Mouse (Mus musculus) MEL (cell line): ENCODE measurements around the gene Qtrt1. TPM values are rescaled to one million over a fixed set of nuclear protein-coding genes. Genes with fewer than 3 reads are reported as not detected.

Experiments used
- DNase-seq: peaks from one replicate; pipeline ENCODE4 v3.0.0; 2011; ENCODE audit warnings: low read depth, low spot score
- H3K27ac ChIP-seq: 2 replicates; pipeline ENCODE4 v1.5.1; 2012; ENCODE audit warnings: low read depth, mild to moderate bottlenecking, control low read depth, low read length, moderate library complexity; ENCODE audit not compliant: control insufficient read depth
- H3K27me3 ChIP-seq, 2 experiments: fragments of 150-350 bp in 1 of 2; sonication (generic) in 1 of 2; 2 replicates each; pipeline ENCODE4 v1.6.1; 2012; ENCODE audit warnings: low read length in 2 of 2, mild to moderate bottlenecking in 2 of 2, improper control_type of control experiment in 1 of 2, moderate library complexity in 1 of 2; ENCODE audit not compliant: insufficient read depth in 2 of 2, control insufficient read depth in 1 of 2
- H3K36me3 ChIP-seq, 2 experiments: 2 replicates each; pipeline ENCODE4 v1.6.1; 2012 to 2014; ENCODE audit warnings: low read length in 2 of 2, improper control_type of control experiment in 1 of 2, inconsistent platforms in 1 of 2, mild to moderate bottlenecking in 1 of 2; ENCODE audit not compliant: insufficient read depth in 2 of 2, control insufficient read depth in 1 of 2
- H3K4me1 ChIP-seq, 2 experiments: fragments of 150-350 bp in 1 of 2; sonication (generic) in 1 of 2; 2 replicates each; pipeline ENCODE4 v1.6.1; 2012; ENCODE audit warnings: low read length in 2 of 2, improper control_type of control experiment in 1 of 2, mild to moderate bottlenecking in 1 of 2; ENCODE audit not compliant: insufficient read depth in 2 of 2, control insufficient read depth in 1 of 2
- H3K4me3 ChIP-seq, 2 experiments: fragments of 150-350 bp in 1 of 2; sonication (generic) in 1 of 2; 2 replicates each; pipeline ENCODE4 v1.5.1; 2012; ENCODE audit warnings: low read depth in 2 of 2, low read length in 2 of 2, mild to moderate bottlenecking in 2 of 2, moderate library complexity in 2 of 2, control low read depth in 1 of 2, improper control_type of control experiment in 1 of 2; ENCODE audit not compliant: control insufficient read depth in 1 of 2, insufficient read depth in 1 of 2
- H3K79me2 ChIP-seq: 2 replicates; pipeline ENCODE4 v1.6.1; 2012; ENCODE audit warnings: mild to moderate bottlenecking, low read length, moderate library complexity; ENCODE audit not compliant: control insufficient read depth, poor library complexity, insufficient read depth
- H3K9ac ChIP-seq: 2 replicates; pipeline ENCODE4 v1.6.1; 2012; ENCODE audit warnings: low read depth, mild to moderate bottlenecking, control low read depth, low read length, moderate library complexity; ENCODE audit not compliant: control insufficient read depth, poor library complexity, severe bottlenecking
- H3K9me3 ChIP-seq: fragments of 150-350 bp; sonication (generic); replicated peaks from 2 replicates; pipeline ENCODE4 v1.6.1; 2012; ENCODE audit warnings: mild to moderate bottlenecking, low read length, improper control_type of control experiment, moderate library complexity; ENCODE audit not compliant: insufficient read depth
- BHLHE40 ChIP-seq: IDR thresholded peaks from 2 replicates; pipeline ENCODE4 v1.6.1; 2012; ENCODE audit warnings: low read depth, mild to moderate bottlenecking, inconsistent platforms, low read length, improper control_type of control experiment, borderline replicate concordance
- CHD2 ChIP-seq: IDR thresholded peaks from 2 replicates; pipeline ENCODE4 v1.6.1; 2011; ENCODE audit warnings: low read length, improper control_type of control experiment
- E2F4 ChIP-seq: IDR thresholded peaks from 2 replicates; pipeline ENCODE4 v1.6.1; 2011; ENCODE audit warnings: low read depth, low read length, improper control_type of control experiment, borderline replicate concordance
- ELF1 ChIP-seq: IDR thresholded peaks from 2 replicates; pipeline ENCODE4 v1.6.1; 2014; ENCODE audit warnings: low read depth, mild to moderate bottlenecking, inconsistent platforms, low read length, improper control_type of control experiment, moderate library complexity
- EP300 ChIP-seq, 2 experiments: IDR thresholded peaks; 2 replicates each; pipeline ENCODE4 v1.6.1; 2011; ENCODE audit warnings: improper control_type of control experiment in 2 of 2, low read length in 2 of 2, low read depth in 1 of 2, mild to moderate bottlenecking in 1 of 2
- ETS1 ChIP-seq: IDR thresholded peaks from 2 replicates; pipeline ENCODE4 v1.6.1; 2012; ENCODE audit warnings: low read depth, mild to moderate bottlenecking, inconsistent platforms, low read length, improper control_type of control experiment, moderate library complexity
- GATA1 ChIP-seq: IDR thresholded peaks from 2 replicates; pipeline ENCODE4 v1.6.1; 2011; ENCODE audit warnings: low read depth, low read length, improper control_type of control experiment
- KAT2A ChIP-seq: conservative IDR thresholded peaks from 2 replicates; pipeline ENCODE4 v1.6.1; 2012; ENCODE audit warnings: low read depth, low read length, improper control_type of control experiment, inconsistent platforms
- MAFK ChIP-seq: IDR thresholded peaks from 2 replicates; pipeline ENCODE4 v1.6.1; 2011; ENCODE audit warnings: low read depth, mild to moderate bottlenecking, low read length, improper control_type of control experiment, borderline replicate concordance
- MAX ChIP-seq: IDR thresholded peaks from 2 replicates; pipeline ENCODE4 v1.6.1; 2011; ENCODE audit warnings: low read length, improper control_type of control experiment
- MAZ ChIP-seq: IDR thresholded peaks from 2 replicates; pipeline ENCODE4 v1.6.1; 2012; ENCODE audit warnings: low read depth, mild to moderate bottlenecking, inconsistent platforms, low read length, improper control_type of control experiment
- MEF2A ChIP-seq: IDR thresholded peaks from 2 replicates; pipeline ENCODE4 v1.6.1; 2014; ENCODE audit warnings: low read depth, mild to moderate bottlenecking, inconsistent platforms, low read length, improper control_type of control experiment; ENCODE audit not compliant: poor library complexity, insufficient replicate concordance, severe bottlenecking; ENCODE audit errors: extremely low read depth
- MXI1 ChIP-seq: IDR thresholded peaks from 2 replicates; pipeline ENCODE4 v1.6.1; 2011; ENCODE audit warnings: mild to moderate bottlenecking, low read depth, low read length, improper control_type of control experiment
- NELFE ChIP-seq: IDR thresholded peaks from 2 replicates; pipeline ENCODE4 v1.6.1; 2011; ENCODE audit warnings: low read depth, low read length, improper control_type of control experiment
- NRF1 ChIP-seq: IDR thresholded peaks from 2 replicates; pipeline ENCODE4 v1.6.1; 2014; ENCODE audit warnings: low read depth, mild to moderate bottlenecking, inconsistent platforms, low read length, improper control_type of control experiment, moderate library complexity; ENCODE audit not compliant: poor library complexity, insufficient read depth, severe bottlenecking
- POLR2A ChIP-seq, 2 experiments: IDR thresholded peaks; 2 replicates each; pipeline ENCODE4 v1.6.1; 2011 to 2012; ENCODE audit warnings: low read length in 2 of 2, mild to moderate bottlenecking in 2 of 2, control low read depth in 1 of 2, improper control_type of control experiment in 1 of 2, low read depth in 1 of 2, moderate library complexity in 1 of 2; ENCODE audit not compliant: control insufficient read depth in 1 of 2, insufficient read depth in 1 of 2, poor library complexity in 1 of 2
- POLR2AphosphoS5 ChIP-seq: IDR thresholded peaks from 2 replicates; pipeline ENCODE4 v1.6.1; 2012; ENCODE audit warnings: low read depth, borderline replicate concordance, mild to moderate bottlenecking, inconsistent platforms, low read length, moderate library complexity, mixed read lengths
- RAD21 ChIP-seq: IDR thresholded peaks from 2 replicates; pipeline ENCODE4 v1.6.1; 2011; ENCODE audit warnings: mild to moderate bottlenecking, low read depth, low read length, improper control_type of control experiment
- SIN3A ChIP-seq: IDR thresholded peaks from 2 replicates; pipeline ENCODE4 v1.6.1; 2012; ENCODE audit warnings: low read length, improper control_type of control experiment, inconsistent platforms
- SMC3 ChIP-seq: IDR thresholded peaks from 2 replicates; pipeline ENCODE4 v1.6.1; 2011; ENCODE audit warnings: low read depth, low read length, improper control_type of control experiment
- TAL1 ChIP-seq: IDR thresholded peaks from 2 replicates; pipeline ENCODE4 v1.6.1; 2012; ENCODE audit warnings: mild to moderate bottlenecking, inconsistent platforms, low read length, moderate library complexity, mixed read lengths
- TBP ChIP-seq: IDR thresholded peaks from 2 replicates; pipeline ENCODE4 v1.8.0; 2011; ENCODE audit warnings: low read depth, low read length, improper control_type of control experiment
- TCF12 ChIP-seq: IDR thresholded peaks from 2 replicates; pipeline ENCODE4 v1.6.1; 2014; ENCODE audit warnings: low read depth, mild to moderate bottlenecking, inconsistent platforms, low read length, improper control_type of control experiment, moderate library complexity
- UBTF ChIP-seq: IDR thresholded peaks from 2 replicates; pipeline ENCODE4 v1.6.1; 2012; ENCODE audit warnings: low read depth, mild to moderate bottlenecking, inconsistent platforms, low read length, improper control_type of control experiment, moderate library complexity, borderline replicate concordance; ENCODE audit not compliant: insufficient read depth
- USF1 ChIP-seq: IDR thresholded peaks from 2 replicates; pipeline ENCODE4 v1.6.1; 2014; ENCODE audit warnings: low read depth, mild to moderate bottlenecking, inconsistent platforms, low read length, improper control_type of control experiment, moderate library complexity
- USF2 ChIP-seq, 2 experiments: IDR thresholded peaks; 2 replicates each; pipeline ENCODE4 v1.6.1; 2011 to 2012; ENCODE audit warnings: improper control_type of control experiment in 2 of 2, low read length in 2 of 2, borderline replicate concordance in 1 of 2, inconsistent platforms in 1 of 2, low read depth in 1 of 2, mild to moderate bottlenecking in 1 of 2; ENCODE audit not compliant: insufficient read depth in 1 of 2
- ZKSCAN1 ChIP-seq: IDR thresholded peaks from 2 replicates; pipeline ENCODE4 v1.6.1; 2012; ENCODE audit warnings: low read depth, mild to moderate bottlenecking, inconsistent platforms, low read length, improper control_type of control experiment, moderate library complexity
- ZMIZ1 ChIP-seq: IDR thresholded peaks from 2 replicates; pipeline ENCODE4 v1.6.1; 2012; ENCODE audit warnings: low read depth, mild to moderate bottlenecking, inconsistent platforms, low read length, improper control_type of control experiment, moderate library complexity
- polyA plus RNA-seq, 2 experiments: library from polyadenylated mRNA; stranded (reverse) in 1 of 2; unstranded in 1 of 2; fragments of >175 nt in 1 of 2; fragments of >200 nt in 1 of 2; gene quantifications; 2 replicates each; pipeline versions ENCODE4 v1.2.1 to v1.2.4; 2012; ENCODE audit warnings: low replicate concordance in 2 of 2, low read depth in 1 of 2; ENCODE audit not compliant: insufficient read length in 2 of 2, insufficient read depth in 1 of 2, missing spikeins in 1 of 2
- total RNA-seq: library from RNA; depleted of rRNA; stranded (reverse); fragments of 300-350 nt; gene quantifications from 2 replicates; pipeline ENCODE4 v1.2.3, GENCODE M21; 2012

The Qtrt1 gene
- total and polyA plus RNA-seq, 3 experiments = 199 to 244 TPM; not detected in 1

DNA sequence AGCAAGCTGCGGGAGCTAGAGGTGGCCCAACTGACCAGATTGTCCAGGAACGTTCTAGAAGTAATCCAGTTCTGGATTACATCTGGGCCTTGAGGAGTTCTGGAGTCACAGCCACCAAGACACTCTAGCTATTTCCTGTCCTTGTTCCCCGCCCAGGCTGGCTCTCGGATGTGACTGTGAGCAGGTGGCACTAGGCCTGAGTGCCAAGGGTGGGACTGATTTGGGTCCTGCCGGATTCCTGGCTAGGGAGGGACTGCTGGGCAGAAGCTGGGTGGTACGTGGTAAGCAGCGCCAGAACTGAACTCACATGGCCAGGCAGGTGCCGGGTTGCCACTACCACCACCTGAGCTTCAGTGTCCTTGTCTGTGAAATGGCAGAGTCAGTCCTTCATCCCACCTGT is 39.8 kb downstream of the Qtrt1 start:
- H3K4me1 ChIP-seq = peaks cover 34 to 57% of the 10 kb centered on the region in 2 experiments
- H3K27ac ChIP-seq = peak overlapping the region; percentile 80

DNA sequence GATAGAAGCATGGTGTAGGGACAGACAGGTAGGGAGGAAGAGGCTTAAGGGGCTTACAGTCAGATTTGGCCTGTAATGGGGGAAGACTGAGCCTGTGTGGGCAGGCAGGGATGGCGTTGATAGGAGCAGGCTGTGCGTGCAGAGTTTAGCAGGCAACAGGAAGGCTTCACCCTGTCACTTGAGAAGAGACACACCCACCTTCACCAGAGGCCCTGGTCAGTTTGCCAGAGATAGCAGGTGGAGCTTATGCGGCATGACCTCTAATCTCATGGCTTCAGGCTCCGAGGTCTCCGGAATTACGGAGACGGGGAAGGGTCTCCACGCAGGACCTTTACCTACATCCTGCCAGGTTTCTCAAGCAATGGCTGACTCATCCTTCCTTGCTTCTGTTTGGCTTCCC is 40.2 kb downstream of the Qtrt1 start:
- H3K4me3 ChIP-seq = no peak overlapping the region
- H3K36me3 ChIP-seq = peaks cover 17 to 41% of the 10 kb centered on the region in 2 experiments
- H3K79me2 ChIP-seq = peaks cover 42% of the 10 kb centered on the region; the same call in 1 of the 2 replicates
- H3K9me3 ChIP-seq = no peaks in the 10 kb centered on the region
- no peaks in the 10 kb centered on the region for H3K27me3 ChIP-seq
- H3K27ac ChIP-seq = peak overlapping the region; percentile 80
- TF ChIP-seq USF1 = no peak
- TF ChIP-seq RAD21 = no peak
- peak; percentile 54; the same call in 1 of the 2 replicates for TF ChIP-seq MAX
- TF ChIP-seq GATA1 = no peak
- no peak for TF ChIP-seq ZKSCAN1
- no peak for TF ChIP-seq BHLHE40
- no peak for TF ChIP-seq SMC3
- TF ChIP-seq ETS1 = 0 out of 2 replicates have a peak, but pooled peaks have one; percentile 20
- TF ChIP-seq MAZ = no peak
- no peak for TF ChIP-seq TCF12
- TF ChIP-seq NELFE = no peak
- TF ChIP-seq CHD2 = no peak
- TF ChIP-seq ELF1 = no peak
- peak in 1 of 2 experiments; percentile 60; a peak in 2 of 4 replicates for TF ChIP-seq EP300 (IDR thresholded peaks at IDR 0.05; ENCODE audit: low read depth in 1 of 2, low read length in 2 of 2)
- TF ChIP-seq ZMIZ1 = no peak
- no peak for TF ChIP-seq E2F4
- no peak for TF ChIP-seq SIN3A
- TF ChIP-seq USF2 (IDR thresholded peaks at IDR 0.05; ENCODE audit: borderline replicate concordance in 1 of 2, insufficient read depth in 1 of 2, low read depth in 1 of 2, low read length in 2 of 2) = no peak
- TF ChIP-seq MXI1 = peak; percentile 61; the same call in 1 of the 2 replicates
- no peak for TF ChIP-seq NRF1
- no peak for TF ChIP-seq MEF2A
- TF ChIP-seq TBP = 0 out of 2 replicates have a peak, but pooled peaks have one; percentile 13
- TF ChIP-seq MAFK = no peak
- no peak for TF ChIP-seq KAT2A
- TF ChIP-seq UBTF = no peak
- TF ChIP-seq TAL1 = peak; percentile 62
- TF ChIP-seq POLR2A (IDR thresholded peaks at IDR 0.05; ENCODE audit: control insufficient read depth in 1 of 2, insufficient read depth in 1 of 2, low read depth in 1 of 2, low read length in 2 of 2, poor library complexity in 1 of 2) = no peak; a peak in 1 of 4 replicates
- H3K9ac ChIP-seq = peak overlapping the region; percentile 4; the same call in 1 of the 2 replicates
- DNase-seq = peak; percentile 76
- peaks cover 34 to 57% of the 10 kb centered on the region in 2 experiments for H3K4me1 ChIP-seq

More for the DNA sequence above, 39.8 kb downstream of the Qtrt1 start:
- no peak for DNase-seq
- Histone ChIP-seq H3K79me2 (peaks cover 42% of the 10 kb centered on the region; the same call in 1 of the 2 replicates), H3K9ac (peak overlapping the region; percentile 8; the same call in 1 of the 2 replicates), H3K9me3 (no peaks in the 10 kb centered on the region), H3K36me3 (peaks cover 21 to 41% of the 10 kb centered on the region in 2 experiments), H3K4me3 (no peak overlapping the region), H3K27me3 (no peaks in the 10 kb centered on the region)
- peak; percentile 85; the same call in 1 of the 2 replicates for TF ChIP-seq POLR2AphosphoS5
- no peak for TF ChIP-seq RAD21
